Mouse (Mus musculus) right cerebral cortex, postnatal 14 days (tissue): ENCODE measurements around the gene Crybg2.

Experiments
- DNase-seq: peaks from one replicate; pipeline ENCODE4 v3.0.0; 2022

Crybg2 gene

DNA sequence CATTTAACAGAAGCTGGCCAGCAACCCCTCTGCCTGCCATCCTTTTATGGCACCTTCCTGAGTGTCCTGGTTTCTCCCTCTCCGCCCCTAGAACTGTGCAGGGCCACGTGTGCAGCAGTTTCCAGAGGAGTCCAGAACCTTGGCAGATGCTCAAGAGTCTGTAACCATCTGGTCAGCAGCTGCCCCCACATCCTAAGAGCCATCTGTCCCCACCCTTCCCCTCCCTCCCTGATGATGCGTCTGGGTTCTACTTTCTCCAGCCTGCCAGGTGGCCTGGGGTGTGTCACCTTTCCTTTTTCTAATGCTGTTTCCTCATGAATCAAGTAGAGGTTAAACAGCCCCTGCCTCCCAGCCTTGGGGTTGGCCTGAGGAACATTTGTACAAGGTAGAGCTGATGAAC is 61.7 kb downstream of the Crybg2 start:
- no peak for DNase-seq

DNA sequence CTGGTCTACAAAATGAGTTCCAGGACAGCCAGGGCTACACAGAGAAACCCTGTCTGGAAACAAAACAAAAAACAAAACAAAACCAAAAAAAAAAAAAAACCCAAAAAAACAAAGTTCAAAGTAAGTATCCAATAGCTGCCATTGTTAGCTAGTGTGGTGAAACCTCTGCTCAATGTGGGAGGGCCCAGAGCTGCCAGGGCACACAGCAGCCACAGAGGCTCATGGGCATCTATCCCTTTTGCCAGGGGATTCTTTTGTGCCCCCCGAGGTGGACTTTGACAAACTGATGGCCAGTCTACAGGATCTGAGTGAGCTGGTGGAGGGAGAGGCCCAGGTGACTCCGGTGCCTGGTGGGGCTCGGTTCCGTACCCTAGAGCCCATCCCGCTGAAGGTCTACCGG is 62.5 kb downstream of the Crybg2 start:
- no peak for DNase-seq

DNA sequence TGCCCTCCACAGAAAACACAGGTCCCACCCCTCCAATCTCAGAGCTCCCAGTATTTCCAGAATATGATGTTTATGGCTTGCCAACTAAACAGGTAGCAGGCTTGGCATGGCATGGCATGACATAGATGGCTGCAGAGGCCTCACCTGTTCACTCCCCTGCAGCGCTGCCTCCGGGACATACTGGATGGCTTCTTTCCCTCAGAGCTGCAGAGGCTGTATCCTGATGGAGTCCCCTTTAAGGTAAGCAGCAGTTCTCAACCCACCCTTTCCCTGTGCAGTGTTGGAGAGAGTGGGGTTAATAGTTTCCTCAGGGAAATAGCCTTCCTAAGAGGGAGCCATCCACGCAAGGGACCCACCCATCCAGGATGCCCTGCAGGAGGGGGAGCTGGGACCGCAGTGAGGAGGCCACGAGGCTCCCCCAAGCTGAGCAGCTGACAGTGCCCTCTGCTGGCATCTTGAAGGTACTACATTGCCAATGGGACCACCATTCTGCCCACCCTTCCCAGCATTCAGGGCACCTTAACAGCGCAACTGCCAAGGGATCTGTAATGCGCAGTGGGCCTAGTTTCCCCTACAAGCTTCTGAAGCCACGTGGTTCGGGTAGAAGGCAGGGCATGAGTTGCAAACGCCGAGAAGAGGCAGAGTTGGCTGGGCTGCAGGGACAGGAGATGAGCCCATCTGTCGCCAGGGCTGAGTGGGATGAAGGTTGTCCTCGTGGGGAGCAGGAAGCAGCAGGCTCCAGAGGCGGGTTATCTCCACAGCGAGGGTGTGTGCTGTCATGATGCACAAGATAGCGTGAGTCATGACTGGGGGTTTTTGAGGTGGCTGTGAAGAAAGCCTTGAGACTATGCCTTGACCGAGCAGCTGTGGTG is 63.3 kb downstream of the Crybg2 start:
- DNase-seq = peak; percentile 72

DNA sequence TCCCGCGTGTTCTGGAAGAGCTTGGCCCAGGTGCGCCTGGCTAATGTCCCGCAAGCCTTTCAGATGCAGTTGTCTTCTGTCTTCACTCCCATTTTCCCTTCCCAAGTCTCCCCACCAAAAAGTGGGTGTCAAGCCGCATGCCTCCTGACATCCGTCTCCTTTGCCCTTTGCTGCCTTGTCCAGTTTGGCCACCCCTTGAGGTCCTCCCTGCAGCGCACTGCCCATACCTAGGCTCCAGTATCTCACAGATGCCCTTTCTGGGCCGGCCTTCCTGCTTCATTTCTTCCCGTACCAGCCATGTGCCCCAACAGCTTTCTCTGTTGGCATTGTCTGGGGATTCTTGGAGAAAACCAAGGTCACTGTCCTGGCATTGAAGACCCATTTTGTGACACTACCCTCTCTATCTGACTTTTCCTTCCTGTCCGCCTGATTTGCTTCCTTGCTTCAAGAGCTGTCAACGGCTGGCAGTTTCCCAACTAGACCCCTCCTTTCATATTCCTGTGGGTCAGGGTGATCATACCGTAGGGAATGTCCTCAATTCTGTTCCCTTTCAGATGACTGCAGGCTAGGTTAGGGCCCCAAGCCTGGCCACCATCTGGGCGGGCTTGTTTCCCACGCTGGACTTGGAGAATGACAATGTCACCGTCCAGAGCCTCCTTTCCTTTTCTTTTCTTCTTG is 64.9 kb downstream of the Crybg2 start:
- DNase-seq = no peak

DNA sequence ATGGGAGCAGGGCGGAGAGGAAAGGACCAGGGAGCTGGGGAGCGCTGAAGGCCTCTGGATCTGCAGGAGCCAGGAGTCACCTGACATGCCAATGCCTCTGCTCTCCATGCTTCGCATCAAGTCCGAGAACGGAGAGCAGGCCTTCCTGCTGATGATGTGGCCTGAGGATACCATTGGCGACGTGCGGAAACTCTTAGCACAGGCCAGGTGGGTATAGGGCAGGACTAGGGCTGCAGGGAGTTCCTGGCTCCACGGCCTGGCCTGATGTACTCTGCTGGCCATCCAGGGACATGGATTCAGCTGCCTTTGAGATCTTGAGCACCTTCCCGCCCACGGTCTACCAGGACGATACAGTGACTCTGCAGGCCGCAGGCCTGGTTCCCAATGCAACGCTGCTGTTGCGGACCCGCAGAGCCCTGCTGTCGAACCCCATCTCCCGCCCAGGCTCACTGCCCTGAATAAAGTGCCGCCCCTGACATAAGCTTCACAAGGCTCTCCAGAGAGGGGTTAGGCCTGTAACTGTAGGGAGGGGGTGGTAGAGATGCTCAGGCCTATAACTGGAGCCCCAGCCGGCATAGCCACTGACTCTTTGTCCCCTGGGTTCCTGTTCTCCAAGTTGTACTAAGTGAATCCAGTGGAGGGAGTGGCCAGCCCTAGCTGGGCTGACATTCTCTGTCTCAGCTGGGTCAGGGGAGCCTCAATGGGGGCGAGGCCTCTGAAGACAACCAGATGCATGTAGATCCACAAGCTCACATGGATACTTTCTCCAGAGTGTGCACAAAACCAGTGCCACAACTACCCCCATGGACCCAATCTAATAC is 65.9 kb downstream of the Crybg2 start:
- no peak for DNase-seq

DNA sequence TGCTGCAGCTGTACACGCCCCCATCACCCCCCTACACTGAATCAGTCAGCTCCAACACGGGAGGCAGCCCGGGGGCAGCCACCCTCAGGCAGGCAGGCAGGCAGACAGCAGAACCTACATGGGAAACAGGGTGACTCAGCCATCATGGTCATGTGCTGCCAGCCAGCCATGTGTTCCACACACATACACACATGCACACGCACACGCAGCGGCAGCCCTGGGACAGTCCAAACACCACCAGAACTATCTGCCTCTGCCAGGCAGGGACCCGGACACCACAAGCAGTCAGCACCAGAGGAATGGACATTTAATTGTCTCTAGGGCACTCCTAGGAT is 66.5 kb downstream of the Crybg2 start:
- no peak for DNase-seq

DNA sequence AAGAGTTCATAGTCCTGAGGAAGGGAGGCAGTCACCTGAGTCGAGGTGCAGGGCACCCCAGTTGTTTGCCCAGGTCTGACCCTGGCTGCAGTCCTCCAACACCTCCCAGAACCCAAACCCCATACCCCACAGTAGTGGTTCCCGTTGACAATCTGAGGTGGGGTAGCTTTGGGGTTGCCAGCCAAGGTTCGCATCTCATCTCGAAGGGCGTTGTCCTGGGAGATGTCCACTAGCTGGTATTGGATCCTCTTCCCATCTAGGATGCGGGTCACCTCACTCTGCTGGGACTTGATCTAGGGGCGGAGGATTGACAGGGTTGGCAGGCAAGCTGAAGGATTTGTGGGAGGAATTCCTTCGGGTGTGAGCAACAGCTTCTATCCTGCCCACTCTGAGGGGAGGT is 67.2 kb downstream of the Crybg2 start:
- DNase-seq = no peak

DNA sequence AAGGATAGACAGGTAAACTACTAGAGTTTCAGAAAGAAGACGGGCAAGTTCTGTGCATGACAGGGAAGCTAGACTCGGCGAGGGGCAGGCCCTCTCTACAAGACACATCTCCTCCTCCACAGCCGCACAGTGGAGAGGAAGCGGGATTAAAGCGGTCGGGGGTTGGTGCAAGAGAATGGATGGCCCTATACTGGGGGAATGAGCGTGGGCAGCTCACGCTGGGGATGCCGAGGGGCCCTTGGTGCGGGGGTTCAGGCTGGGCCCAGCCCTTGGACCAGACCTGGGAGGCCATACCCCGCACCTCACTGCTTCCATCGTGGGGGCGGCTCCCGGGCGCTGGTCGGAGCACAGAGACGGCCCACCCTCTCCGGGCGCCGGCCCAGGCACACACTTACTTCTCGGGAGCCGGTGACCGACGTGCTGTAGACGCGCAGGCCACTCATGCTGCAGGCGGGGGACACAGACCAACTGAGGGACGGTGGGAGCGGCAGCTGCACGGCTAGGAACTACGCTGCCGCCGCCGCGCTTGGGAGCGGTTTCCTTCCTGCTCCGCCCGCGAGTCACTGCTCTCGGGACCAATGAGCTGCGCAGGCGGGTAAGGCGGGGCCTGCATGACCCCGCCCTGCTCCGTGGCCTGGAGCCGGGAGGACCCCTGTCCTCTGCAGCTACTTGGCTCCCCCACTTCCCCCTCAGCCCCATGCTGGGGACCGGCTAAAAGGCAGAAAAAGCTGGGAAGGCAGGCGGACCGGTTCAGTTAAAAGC is 67.8 kb downstream of the Crybg2 start, which contains the start of gene Sh3bgrl3:
Gene Sh3bgrl3 (minus strand): TSS at position 569 of the 762 bp plus-strand sequence.
- peak; percentile 88 for DNase-seq

DNA sequence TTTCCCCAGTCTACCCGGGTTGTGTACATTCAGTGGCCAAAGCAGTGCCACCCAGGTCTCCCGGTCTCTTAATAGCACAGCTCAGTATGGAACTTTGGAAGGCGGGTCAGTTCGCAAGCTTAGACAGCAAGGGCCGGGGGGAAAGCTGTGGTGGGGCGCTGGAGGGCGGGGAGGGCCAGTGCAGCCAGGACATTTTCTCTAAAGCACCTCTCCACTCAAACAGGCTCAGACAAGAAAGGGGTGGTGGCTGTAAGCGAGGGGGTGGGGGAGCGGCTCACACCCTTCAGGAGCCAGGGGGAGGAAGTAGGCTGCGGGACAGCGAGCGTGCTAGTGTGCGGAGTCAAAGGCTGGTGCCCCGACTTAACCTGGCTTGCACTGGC is 68.4 kb downstream of the Crybg2 start:
- no peak for DNase-seq

DNA sequence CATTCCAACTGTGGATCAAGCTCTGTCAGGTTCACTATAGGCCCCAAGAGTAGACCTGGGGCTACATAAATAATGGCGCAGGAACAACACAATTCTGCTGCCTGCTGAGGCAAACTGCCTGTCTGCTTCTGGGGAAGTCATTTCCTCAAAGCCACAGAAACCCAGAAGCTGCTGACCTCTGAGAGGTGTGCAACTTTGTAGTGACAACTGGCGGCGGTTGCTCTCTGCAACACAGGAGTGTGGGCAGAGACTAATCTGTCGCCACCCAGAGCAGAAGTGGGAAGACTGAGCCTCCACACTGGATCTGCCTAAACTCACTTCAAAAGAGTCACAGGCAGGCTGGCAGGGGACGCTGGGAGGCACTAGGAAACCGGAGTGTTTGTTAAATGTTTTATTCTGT is 68.9 kb downstream of the Crybg2 start:
- DNase-seq = no peak

DNA sequence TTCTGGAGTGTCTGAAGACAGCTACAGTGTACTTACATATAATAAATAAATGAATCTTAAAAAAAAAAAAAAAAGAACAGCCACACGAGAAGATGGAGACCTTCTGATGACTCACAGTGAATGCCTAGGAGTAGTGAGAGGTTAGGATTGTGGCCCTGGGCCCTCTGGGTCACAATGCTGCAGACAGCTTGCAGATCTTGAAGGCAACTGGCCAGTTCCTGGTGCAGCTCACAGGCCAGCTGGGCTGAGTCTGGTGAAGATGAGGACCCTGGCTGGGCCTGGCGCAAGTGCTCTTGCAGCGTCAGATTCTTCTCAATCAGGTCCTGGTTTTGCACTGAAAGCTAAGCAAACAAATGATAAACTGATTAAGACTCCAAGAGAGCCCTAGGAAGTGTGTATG is 71.5 kb downstream of the Crybg2 start:
- no peak for DNase-seq

DNA sequence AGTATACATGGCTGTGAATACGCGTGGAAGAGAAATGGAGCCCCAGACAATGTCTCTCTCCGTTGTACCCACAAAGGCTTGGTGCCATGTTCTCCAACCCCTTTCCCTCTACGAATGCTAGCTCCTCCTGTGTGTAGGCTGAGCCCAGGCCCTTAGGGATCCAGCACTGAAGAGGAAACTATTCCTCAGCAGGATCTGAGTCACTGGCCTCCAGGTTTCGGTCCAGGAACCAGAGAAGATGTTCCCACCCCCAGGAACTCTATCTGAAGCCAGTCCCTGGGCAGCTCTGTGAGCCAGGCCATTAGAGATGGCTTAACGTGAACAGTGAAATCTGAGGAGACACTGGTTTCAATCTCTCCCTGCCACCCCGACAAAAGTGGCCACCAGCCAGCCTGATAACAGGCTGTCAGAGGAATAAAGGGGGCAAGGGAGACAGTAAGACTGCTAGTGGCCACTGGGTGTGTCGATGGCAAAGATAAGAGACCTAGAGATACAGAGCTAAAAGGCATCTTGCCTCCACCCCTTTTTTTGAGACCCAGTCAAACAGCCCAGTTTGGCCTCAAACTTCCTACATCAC is 72.0 kb downstream of the Crybg2 start:
- no peak for DNase-seq

DNA sequence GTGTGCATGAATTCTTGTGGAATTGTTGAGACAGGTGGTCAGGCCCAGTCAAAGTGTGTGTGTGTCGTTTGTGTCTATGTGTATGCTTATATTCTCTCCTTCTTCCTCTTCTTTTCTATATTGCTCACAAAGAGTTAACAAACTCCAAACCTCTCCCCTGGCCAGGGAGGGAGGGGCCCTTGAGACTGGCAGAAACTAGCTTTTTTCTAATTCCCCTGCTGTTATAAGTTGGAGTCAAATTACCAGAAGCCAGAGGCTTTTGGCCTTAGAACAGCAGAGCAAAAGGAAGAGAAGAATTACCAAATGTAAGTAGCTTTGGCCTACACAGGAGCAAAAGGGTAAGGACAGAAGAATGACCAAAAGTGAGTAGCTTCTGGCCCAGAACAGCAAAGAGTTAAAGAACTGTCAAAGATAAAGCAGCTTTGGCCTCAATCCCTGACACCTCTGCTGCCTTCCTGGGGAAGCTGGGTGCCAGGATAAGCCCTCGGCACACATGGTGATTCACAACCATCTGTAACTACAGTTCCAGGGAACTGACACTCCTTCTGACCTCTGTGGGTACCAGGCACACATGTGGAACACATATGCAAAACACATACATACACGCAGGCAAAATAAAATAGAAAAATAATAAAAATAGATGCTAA is 75.8 kb downstream of the Crybg2 start:
- no peak for DNase-seq

DNA sequence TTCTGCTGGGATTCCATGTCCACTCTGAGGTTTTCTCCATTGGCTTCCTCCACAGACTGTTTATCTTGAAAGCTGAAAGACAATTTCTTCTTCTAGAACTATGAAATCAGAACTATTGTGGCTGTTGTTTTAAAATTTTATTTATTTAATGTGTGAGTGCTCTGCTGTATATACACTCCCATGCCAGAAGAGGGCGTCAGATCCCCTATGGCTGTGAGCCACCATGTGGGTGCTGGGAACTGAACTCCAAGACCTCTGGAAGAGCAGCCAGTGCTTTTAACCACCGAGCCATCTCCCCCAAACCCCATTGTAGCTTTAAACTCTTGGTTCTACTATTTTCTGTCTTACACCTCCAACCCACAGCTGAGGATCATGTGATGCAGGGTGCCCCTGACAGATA is 78.2 kb downstream of the Crybg2 start:
- DNase-seq = no peak
